Mouse (Mus musculus) liver, embryonic 14.5 days (tissue): ENCODE results near the gene Pgpep1l.

Source experiments
- CTCF ChIP-seq: IDR thresholded peaks from 2 replicates; pipeline ENCODE4 v1.5.1; 2016; ENCODE audit warnings: antibody characterized with exemption, low read depth, control low read depth
- EP300 ChIP-seq: IDR thresholded peaks from 2 replicates; pipeline ENCODE4 v1.6.1; 2016; ENCODE audit warnings: antibody characterized with exemption, low read depth

DNA sequence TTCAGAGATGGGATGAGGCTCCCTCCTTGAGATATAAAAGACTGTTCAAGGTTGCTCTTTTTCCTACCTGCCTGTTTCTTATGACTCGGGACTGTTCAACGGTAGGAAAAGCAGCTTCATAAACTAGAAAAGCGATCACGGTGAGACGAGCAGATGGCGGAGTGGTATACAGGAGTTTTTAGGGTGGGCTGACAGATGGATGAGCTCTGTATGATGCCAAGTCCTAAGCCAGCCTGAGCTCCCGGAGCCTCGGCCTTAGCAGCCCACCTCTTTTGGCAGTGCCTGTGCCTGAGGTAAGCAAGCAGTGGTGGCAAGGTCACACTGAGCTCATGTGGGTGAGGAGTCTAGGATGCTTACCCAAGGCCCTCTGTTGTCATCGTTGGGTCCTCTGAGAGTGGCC is 33.2 kb downstream of the Pgpep1l start:
- TF ChIP-seq CTCF (no peak), EP300 (no peak)
